Comparison of ENCODE assay signal across 8 mouse cellular contexts in genomic region chr5:117841651-117842347, GRCm38 (mm10).
DNase-seq lines count a peak whose midpoint lies in the region; ATAC-seq and TF ChIP-seq lines count a peak whose summit lies in the region.

No protein-coding gene starts in this region.

- peaks cover 40% of the 10 kb centered on the region for H3K4me1 ChIP-seq in E14TG2a.4 (replicated peaks; ENCODE audit: low read depth, low read length)
- H3K4me1 ChIP-seq in embryonic facial prominence, embryonic 14.5 days (ENCODE audit: control insufficient read depth, insufficient read depth, low read length), result peaks cover 4% of the 10 kb centered on the region; the same call in 1 of the 2 replicates
- H3K4me1 ChIP-seq in midbrain, embryonic 11.5 days (ENCODE audit: control insufficient read depth, insufficient read depth, low read length), result peaks cover 9% of the 10 kb centered on the region

- H3K4me3 ChIP-seq in E14TG2a.4 (replicated peaks; ENCODE audit: low read length), result peak overlapping the region; percentile 75
- peak overlapping the region; percentile 19 for H3K4me3 ChIP-seq in embryonic facial prominence, embryonic 14.5 days (ENCODE audit: low read depth, low read length)
- H3K4me3 ChIP-seq in midbrain, embryonic 11.5 days (ENCODE audit: low read depth, low read length), result peak overlapping the region; percentile 23

- DNase-seq in adrenal gland, postnatal 25 days, result peak; percentile 42
- DNase-seq in embryonic facial prominence, embryonic 14.5 days (ENCODE audit: low spot score), result peak; percentile 31
- peak; percentile 29 to 52 for DNase-seq in heart, postnatal 14 days
- peak; percentile 22 to 33 for DNase-seq in layer of hippocampus, postnatal 25 days (ENCODE audit: extremely low spot score in 1 of 2, low spot score in 1 of 2)
- DNase-seq in midbrain, embryonic 11.5 days (ENCODE audit: low spot score, missing footprints), result peak; percentile 92
- DNase-seq in c-Kit-positive CD71-positive TER-119-positive erythroid progenitor cells, embryonic 14.5 days (ENCODE audit: low spot score), result no peak

- intact Hi-C loops in heart, postnatal 14 days (cut with DNase I), result no loop called here

- H3K4me2 ChIP-seq in embryonic facial prominence, embryonic 14.5 days (ENCODE audit: low read depth, low read length), result peak overlapping the region; percentile 43
- H3K4me2 ChIP-seq in midbrain, embryonic 11.5 days, result peak overlapping the region; percentile 49

- no peaks in the 10 kb centered on the region for H3K36me3 ChIP-seq in E14TG2a.4 (ENCODE audit: insufficient read depth, low read length)
- H3K36me3 ChIP-seq in embryonic facial prominence, embryonic 14.5 days (ENCODE audit: control insufficient read depth, insufficient read depth, low read length), result no peaks in the 10 kb centered on the region
- H3K36me3 ChIP-seq in midbrain, embryonic 11.5 days (ENCODE audit: control insufficient read depth, insufficient read depth, low read length), result no peaks in the 10 kb centered on the region

- no peak for ATAC-seq in embryonic facial prominence, embryonic 14.5 days (ENCODE audit: low read depth)
- peak; percentile 58 for ATAC-seq in midbrain, embryonic 11.5 days (ENCODE audit: low FRiP score)
- ATAC-seq in CD4-positive, CD25-positive, alpha-beta regulatory T cell, adult 4 months, result no peak

- no peak overlapping the region for H3K27ac ChIP-seq in embryonic facial prominence, embryonic 14.5 days (replicated peaks; ENCODE audit: low read depth, low read length)
- no peak overlapping the region for H3K27ac ChIP-seq in midbrain, embryonic 11.5 days (ENCODE audit: low read depth, low read length)

- under 1% methylated on average over 31 of the region's 44 CpGs for WGBS in embryonic facial prominence, embryonic 14.5 days
- WGBS in midbrain, embryonic 11.5 days, result under 1% methylated on average over 44 of the region's 44 CpGs

- H3K27me3 ChIP-seq in E14TG2a.4 (ENCODE audit: insufficient read depth, low read length), result peaks cover 92% of the 10 kb centered on the region
- H3K27me3 ChIP-seq in embryonic facial prominence, embryonic 14.5 days (replicated peaks; ENCODE audit: control insufficient read depth, insufficient read depth, low read length), result peaks cover 65% of the 10 kb centered on the region
- H3K27me3 ChIP-seq in midbrain, embryonic 11.5 days (ENCODE audit: control insufficient read depth, insufficient read depth, low read length), result peaks cover 36% of the 10 kb centered on the region

- H3K9ac ChIP-seq in embryonic facial prominence, embryonic 14.5 days (ENCODE audit: low read depth, low read length), result no peak overlapping the region
- 0 out of 2 replicates have a peak overlapping the region, but pooled peaks have one; percentile 24 for H3K9ac ChIP-seq in midbrain, embryonic 11.5 days (ENCODE audit: low read length)

- H3K9me3 ChIP-seq in E14TG2a.4 (ENCODE audit: low read length), result no peaks in the 10 kb centered on the region
- H3K9me3 ChIP-seq in embryonic facial prominence, embryonic 14.5 days (ENCODE audit: control insufficient read depth, low read length), result no peaks in the 10 kb centered on the region
- no peaks in the 10 kb centered on the region for H3K9me3 ChIP-seq in midbrain, embryonic 11.5 days (ENCODE audit: control insufficient read depth, low read length)

- TF ChIP-seq CTCF in E14TG2a.4 (conservative IDR thresholded peaks at IDR 0.05; ENCODE audit: low read length), result no peak

Comparison
In these comparisons a context has a peak if more than half of its experiments do, and no peak if none do; other contexts are left out.
1. H3K4me3 ChIP-seq: peak in every context shown above with its lines; median percentile 75 in E14TG2a.4; 23 in midbrain, embryonic 11.5 days; 19 in embryonic facial prominence, embryonic 14.5 days.